Mouse (Mus musculus): ENCODE measurements around the gene Tlr13.
"Not testable (repeated sequence)": the region's sequence is repeated elsewhere in the genome, so short reads cannot be mapped to it uniquely, and the experiment has no call there.

Tlr13 gene

GRCm38 (mm10) chrX:106186713-106187649 lies 44.0 kb downstream of the Tlr13 start, which contains the start of gene Pgk1:
TSS of gene Pgk1 (plus strand) at chrX:106187100.
- DNase-seq = peak; percentile 98

- peak; percentile 53 for DNase-seq
Observed at GRCm38 (mm10) chrX:106187737-106188136, 44.7 kb downstream of the Tlr13 start.

DNA sequence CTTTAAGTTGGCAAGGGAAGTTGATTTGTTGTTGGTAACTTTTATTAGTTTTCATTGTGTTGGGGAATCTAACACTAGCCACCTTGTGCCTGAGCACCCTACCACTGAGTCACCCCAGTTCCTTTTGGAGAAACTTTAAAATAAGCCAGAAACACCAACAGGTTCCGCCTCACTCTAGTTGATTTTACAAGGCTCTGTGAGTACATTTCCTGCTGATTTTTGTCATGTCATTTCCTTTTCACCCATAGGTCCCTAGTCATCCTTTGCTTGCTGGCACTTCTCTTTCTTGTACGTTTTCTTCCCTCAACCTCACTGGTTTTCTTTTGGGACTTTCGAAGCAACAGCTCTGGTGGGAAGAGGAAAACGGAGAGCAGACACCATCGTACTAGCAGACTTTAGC lies 46.4 kb downstream of the Tlr13 start:
- DNase-seq = no peak

GRCm38 (mm10) chrX:106190091-106190490 lies 47.1 kb downstream of the Tlr13 start:
- DNase-seq = no peak

- DNase-seq = not testable (repeated sequence)
Observed at GRCm38 (mm10) chrX:106194361-106194760, 51.4 kb downstream of the Tlr13 start.

DNA sequence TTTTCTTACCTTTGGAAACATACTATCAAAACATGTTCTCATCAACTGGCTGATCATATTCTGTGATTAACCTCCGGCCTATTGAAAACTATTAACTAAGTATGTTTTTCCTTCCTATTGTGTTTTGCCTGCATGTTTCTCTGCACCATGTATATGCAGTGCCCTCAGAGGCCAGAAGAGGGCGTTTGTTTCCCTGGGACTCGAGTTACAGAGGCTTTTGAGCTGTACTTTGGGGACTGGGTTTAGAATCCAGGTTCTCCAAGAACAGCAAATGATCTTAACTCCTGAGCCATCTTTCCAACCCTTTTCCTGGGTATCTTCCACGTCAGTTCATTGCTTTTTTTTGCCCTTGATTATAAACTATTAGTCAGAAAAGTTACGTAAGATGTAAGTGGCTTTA lies 54.3 kb downstream of the Tlr13 start:
- DNase-seq = no peak

DNA sequence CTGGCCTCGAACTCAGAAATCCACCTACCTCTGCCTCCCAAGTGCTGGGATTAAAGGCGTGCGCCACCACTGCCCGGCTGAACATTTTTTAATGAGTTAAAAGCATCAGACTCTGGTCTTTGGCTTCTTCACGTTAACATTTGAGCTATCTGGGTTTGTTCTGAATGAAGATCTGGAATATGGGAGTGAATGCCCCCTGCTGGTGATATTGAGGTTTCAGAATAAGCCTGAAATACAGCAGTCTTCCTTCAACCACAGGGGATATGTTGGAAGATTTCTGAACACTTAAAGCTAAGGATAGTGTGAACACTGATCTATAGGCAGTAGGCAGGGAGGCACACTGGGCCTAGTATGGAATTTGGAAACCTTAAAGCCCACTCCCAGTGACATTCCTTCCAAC lies 55.9 kb downstream of the Tlr13 start:
- DNase-seq = no peak

DNA sequence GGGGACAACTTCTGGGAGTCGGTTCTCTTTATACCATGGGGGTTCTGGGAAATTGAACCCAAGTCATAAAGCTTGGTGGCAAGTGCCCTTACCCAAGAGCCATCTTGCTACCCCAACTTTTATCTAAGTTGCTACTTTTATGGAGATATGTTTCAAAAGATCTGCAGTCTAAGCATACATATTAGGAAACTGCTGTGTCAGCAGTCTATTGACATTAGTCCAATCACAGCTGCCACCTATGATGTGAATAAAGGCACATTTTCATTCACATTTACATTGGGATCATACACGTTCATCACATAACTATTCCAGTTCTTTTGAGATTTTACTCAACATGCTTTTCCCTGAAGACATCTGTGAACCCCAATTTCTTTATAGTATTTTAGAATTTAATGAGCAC lies 66.1 kb downstream of the Tlr13 start:
- no peak for DNase-seq
